Mouse (Mus musculus) forebrain, embryonic 15.5 days (tissue): Measurements from ENCODE around the gene Lingo3. TPM values are rescaled to one million over a fixed set of nuclear protein-coding genes. Genes with fewer than 3 reads are reported as not detected.

Experiments
- ATAC-seq: fragments of 200-750 bp; cut with Nextera tagmentation; replicated peaks from 2 replicates; pipeline ENCODE4 v1.8.0; 2017; ENCODE audit warnings: mild to moderate bottlenecking, moderate TSS enrichment, moderate library complexity
- H3K27ac ChIP-seq: fragments of 300-500 bp; sonication (generic); replicated peaks from 2 replicates; pipeline ENCODE4 v1.5.1; 2015; ENCODE audit warnings: mild to moderate bottlenecking, inconsistent platforms
- H3K27me3 ChIP-seq: fragments of 300-500 bp; sonication (generic); 2 replicates; pipeline ENCODE4 v1.6.1; 2015; ENCODE audit warnings: inconsistent platforms
- H3K36me3 ChIP-seq: fragments of 300-500 bp; sonication (generic); 2 replicates; pipeline ENCODE4 v1.6.1; 2015; ENCODE audit warnings: mild to moderate bottlenecking, inconsistent platforms
- H3K4me1 ChIP-seq: fragments of 300-500 bp; sonication (generic); 2 replicates; pipeline ENCODE4 v1.6.1; 2015; ENCODE audit warnings: inconsistent platforms
- H3K4me2 ChIP-seq: fragments of 300-500 bp; sonication (generic); replicated peaks from 2 replicates; pipeline ENCODE4 v1.6.1; 2015; ENCODE audit warnings: mild to moderate bottlenecking, inconsistent platforms
- H3K4me3 ChIP-seq: fragments of 300-500 bp; sonication (generic); 2 replicates; pipeline ENCODE4 v1.5.1; 2015; ENCODE audit warnings: mild to moderate bottlenecking, inconsistent platforms
- H3K9ac ChIP-seq: fragments of 300-500 bp; sonication (generic); replicated peaks from 2 replicates; pipeline ENCODE4 v1.6.1; 2015; ENCODE audit warnings: mild to moderate bottlenecking, inconsistent platforms
- H3K9me3 ChIP-seq: fragments of 300-500 bp; sonication (generic); 2 replicates; pipeline ENCODE4 v1.6.1; 2016; ENCODE audit warnings: inconsistent platforms
- WGBS: fragments of 180-500 bp; shearing (Covaris S2); methylation state at CpG from one replicate; pipeline ENCODE4 v1.1.7; 2015; ENCODE audit warnings: mixed read lengths; 5-methylcytosine and 5-hydroxymethylcytosine counted together
- polyA plus RNA-seq: library from polyadenylated mRNA; unstranded; fragments of >200 nt; fragmentation: Nextera tagmentation; extraction: Ambion mirVana; gene quantifications from 2 replicates; pipeline ENCODE4 v1.2.1, GENCODE M21; 2015

Gene Lingo3
- polyA plus RNA-seq, 1 experiment from 2014 or later, result 5.5 TPM

DNA sequence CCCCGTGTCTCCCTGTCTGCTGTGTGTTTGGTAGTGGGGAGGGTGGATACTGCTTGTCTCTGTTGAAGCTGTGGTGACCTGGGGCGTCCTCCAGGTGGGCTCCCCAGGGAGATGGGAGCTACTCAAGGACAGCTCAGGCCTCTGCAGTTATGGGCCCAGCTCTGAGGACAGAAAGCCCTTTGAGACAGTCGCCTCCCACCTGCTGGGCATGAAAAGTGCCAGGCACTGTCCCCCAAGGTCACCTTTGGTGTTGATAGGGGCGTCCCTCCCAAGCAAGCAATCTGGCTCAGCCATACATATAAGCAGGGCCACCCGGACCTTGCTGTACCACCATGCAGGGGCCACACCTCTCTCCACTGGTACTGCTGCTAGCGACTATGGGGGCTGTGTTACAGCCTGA is 38.9 kb downstream of the Lingo3 start, which contains the start of gene Amh:
Amh (plus strand) TSS at position 328 of the 400 bp plus-strand sequence.
- H3K27ac ChIP-seq, result no peak within 1 kb of the TSS
- no peak for ATAC-seq
- H3K9me3 ChIP-seq, result no peaks in the 10 kb centered on the region
- 65% methylated on average over 6 of the region's 6 CpGs for WGBS
- H3K9ac ChIP-seq, result no peak within 1 kb of the TSS
- H3K4me2 ChIP-seq, result no peak within 1 kb of the TSS
- H3K4me3 ChIP-seq, result no peak within 1 kb of the TSS
- peaks cover 32% of the 10 kb centered on the region for H3K4me1 ChIP-seq
- H3K36me3 ChIP-seq, result peaks cover 37% of the 10 kb centered on the region
- peaks cover 21% of the 10 kb centered on the region; the same call in 1 of the 2 replicates for H3K27me3 ChIP-seq

DNA sequence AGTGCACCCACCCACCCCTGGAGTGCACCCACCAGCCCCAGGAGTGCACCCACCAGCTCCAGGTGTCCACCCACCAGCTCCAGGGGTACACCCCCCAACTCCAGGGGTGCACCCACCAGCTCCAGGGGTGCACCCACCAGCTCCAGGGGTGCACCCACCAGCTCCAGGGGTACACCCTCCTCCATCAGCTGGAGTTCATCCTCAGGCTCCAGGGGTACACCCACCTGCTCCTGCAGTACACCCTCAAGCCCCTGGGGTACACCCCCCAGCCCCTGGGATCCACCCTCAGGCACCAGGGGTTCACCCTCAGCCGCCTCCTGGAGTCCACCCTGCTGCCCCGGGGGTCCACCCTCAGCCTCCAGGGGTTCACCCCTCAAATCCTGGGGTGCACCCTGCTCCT is 39.5 kb downstream of the Lingo3 start:
- H3K9me3 ChIP-seq, result no peaks in the 10 kb centered on the region
- 100% methylated on average over 2 of the region's 2 CpGs for whole genome bisulfite sequencing
- peaks cover 17% of the 10 kb centered on the region; the same call in 1 of the 2 replicates for H3K27me3 ChIP-seq
- H3K4me3 ChIP-seq, result no peak overlapping the region
- no peak overlapping the region for H3K4me2 ChIP-seq
- H3K4me1 ChIP-seq, result peaks cover 38% of the 10 kb centered on the region
- no peak overlapping the region for H3K9ac ChIP-seq
- peaks cover 37% of the 10 kb centered on the region for H3K36me3 ChIP-seq
- ATAC-seq, result no peak
- no peak overlapping the region for H3K27ac ChIP-seq

DNA sequence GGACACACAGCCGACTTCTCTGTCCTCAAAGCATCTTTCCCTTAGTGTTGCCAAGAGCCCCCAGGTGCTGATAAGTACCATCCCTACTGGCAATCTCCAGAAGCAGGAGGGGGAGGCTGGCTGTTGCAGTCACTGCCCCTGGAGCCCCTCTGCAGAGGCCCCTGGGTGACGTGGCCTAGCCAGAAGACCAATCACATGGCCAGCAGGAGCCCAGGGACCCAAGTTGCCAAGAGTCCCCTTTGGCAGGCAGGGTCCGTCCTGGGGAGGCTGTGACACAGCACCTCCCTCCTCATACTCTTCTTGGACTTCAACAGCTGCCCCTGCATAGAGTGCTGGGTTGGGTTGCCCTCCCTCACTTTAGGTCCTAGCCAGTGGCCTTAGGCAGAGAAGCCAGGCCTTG is 40.8 kb downstream of the Lingo3 start:
- Histone ChIP-seq H3K4me3 (no peak overlapping the region), H3K4me1 (peaks cover 31% of the 10 kb centered on the region), H3K27me3 (peaks cover 3% of the 10 kb centered on the region; the same call in 1 of the 2 replicates), H3K4me2 (no peak overlapping the region), H3K27ac (no peak overlapping the region), H3K9me3 (no peaks in the 10 kb centered on the region), H3K9ac (no peak overlapping the region), H3K36me3 (peaks cover 37% of the 10 kb centered on the region)
- no peak for ATAC-seq
- 84% methylated on average over 3 of the region's 3 CpGs for WGBS

DNA sequence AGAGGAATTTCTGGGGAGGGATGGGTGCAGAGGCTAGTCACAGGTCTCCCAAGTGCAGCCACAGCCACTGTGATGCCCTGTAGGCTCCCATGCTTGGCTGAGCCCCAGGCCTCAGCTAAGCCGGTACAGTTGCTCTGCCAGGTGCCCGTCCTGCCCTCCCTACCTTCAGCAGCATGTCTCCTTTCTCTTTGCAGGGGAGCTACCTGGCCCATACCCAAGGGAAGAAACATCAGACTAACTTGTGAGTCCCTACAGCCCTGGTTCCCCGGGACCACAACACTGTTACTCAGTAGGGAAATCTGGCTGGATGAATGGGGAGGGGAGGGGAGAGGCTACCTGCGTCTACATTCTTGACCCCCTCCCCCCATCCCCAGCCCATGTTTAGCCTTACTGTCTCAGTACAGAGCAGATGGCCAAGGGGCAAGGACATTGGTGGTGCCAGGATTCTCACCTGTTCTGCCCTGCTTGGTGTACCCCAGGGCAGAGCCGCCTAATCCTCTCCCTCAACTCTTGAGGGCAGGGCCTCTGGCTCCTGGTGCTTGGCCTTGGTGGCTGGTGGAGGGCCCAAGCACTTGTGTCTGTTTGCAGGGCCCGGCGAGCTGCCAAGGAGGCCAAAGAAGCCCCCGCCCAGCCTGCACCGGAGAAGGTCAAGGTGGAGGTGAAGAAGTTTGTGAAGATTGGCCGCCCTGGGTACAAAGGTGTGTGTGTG is 41.5 kb downstream of the Lingo3 start:
- no peak for ATAC-seq
- Histone ChIP-seq H3K9ac (no peak overlapping the region), H3K9me3 (no peaks in the 10 kb centered on the region), H3K27ac (no peak overlapping the region), H3K4me2 (no peak overlapping the region), H3K36me3 (peaks cover 37% of the 10 kb centered on the region), H3K4me1 (peaks cover 29% of the 10 kb centered on the region), H3K4me3 (no peak overlapping the region), H3K27me3 (no peaks in the 10 kb centered on the region)
- WGBS, result 93% methylated on average over 10 of the region's 10 CpGs

DNA sequence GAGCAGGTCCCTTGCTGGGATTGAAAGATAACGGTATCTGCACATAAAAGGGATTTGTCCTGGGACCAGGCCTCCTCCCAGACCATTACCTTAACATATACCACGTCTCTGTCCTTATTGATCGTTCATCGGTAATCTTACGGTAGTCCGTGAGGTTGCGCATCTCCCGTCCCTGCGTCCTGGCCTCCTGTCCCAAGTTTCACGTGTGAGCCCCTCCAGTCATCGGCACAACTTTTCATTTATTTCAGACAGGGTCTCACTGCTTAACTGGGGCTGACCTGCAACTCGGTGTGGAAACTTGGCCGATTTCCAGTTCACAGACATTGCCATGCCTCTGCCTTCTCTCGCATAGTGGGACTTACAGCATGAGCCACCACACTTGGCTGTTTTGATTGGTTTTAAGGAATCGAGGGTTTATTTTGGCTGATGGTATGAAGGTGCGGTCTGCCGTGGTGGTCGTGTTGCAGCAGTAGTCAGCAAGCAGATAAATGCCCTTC is 44.7 kb downstream of the Lingo3 start:
- H3K27me3 ChIP-seq, result no peaks in the 10 kb centered on the region
- ATAC-seq, result no peak
- 2% methylated on average over 18 of the region's 18 CpGs for WGBS
- H3K27ac ChIP-seq, result peak overlapping the region; percentile 99
- H3K4me2 ChIP-seq, result peak overlapping the region; percentile 89
- peak overlapping the region; percentile 99 for H3K9ac ChIP-seq
- peaks cover 52% of the 10 kb centered on the region for H3K36me3 ChIP-seq
- no peaks in the 10 kb centered on the region for H3K9me3 ChIP-seq
- H3K4me3 ChIP-seq, result peak overlapping the region; percentile 96
- peaks cover 32% of the 10 kb centered on the region for H3K4me1 ChIP-seq

DNA sequence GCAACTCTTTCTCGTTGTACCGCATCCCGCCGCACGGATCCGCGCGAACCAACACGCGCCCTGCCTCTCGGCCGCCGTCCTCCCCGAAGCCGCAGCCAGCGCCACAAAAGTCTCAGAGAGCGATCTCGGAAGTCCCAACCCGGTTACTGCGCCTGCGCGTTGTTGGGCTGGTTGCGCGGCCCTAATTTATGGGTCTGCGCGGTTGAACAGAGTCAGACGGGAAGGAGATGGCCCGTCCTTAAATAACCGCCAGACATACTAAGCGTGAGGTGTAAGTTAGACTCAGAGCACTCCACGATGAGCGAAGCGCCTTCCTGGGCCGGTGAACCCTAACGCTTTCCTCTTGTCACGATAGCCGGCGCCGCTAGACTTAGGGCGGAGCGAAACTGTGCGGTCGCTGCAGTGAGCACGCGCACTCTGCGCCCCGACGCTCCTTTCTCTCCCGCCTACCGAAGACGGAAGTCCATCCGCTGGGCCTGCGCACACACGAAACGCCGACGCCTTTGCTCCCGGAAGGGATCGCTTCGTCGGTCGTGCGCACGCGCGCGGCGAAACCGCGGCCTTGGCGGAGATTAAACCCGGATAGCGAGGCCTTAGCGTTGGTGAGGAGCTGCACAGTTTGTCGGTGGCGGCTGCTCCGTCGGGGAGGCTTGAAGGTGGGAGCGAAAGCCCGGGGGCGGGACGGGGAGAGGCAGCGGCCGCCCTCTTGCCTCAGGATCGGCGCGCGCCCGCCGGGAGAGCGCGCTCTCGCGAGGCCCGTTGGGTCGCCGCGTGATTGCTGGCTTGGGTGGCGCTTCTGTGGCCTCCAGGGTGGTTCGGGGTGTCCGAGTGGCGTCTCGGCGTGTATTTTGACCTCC is 45.5 kb downstream of the Lingo3 start, which contains the start of the genes Sf3a2 and Plekhj1:
Sf3a2 (plus strand) TSS at position 49 of the 857 bp plus-strand sequence.
Plekhj1 (minus strand) TSS at position 477 of the 857 bp plus-strand sequence.
- WGBS, result under 1% methylated on average over 104 of the region's 104 CpGs
- Histone ChIP-seq H3K9me3 (no peaks in the 10 kb centered on the region), H3K9ac (peak within 1 kb of the TSS; percentile 99), H3K4me3 (peak within 1 kb of the TSS; percentile 96), H3K36me3 (peaks cover 50% of the 10 kb centered on the region), H3K4me1 (peaks cover 32% of the 10 kb centered on the region), H3K4me2 (peak within 1 kb of the TSS; percentile 89), H3K27ac (peak within 1 kb of the TSS; percentile 99), H3K27me3 (no peaks in the 10 kb centered on the region)
- peak; percentile 95 for ATAC-seq

DNA sequence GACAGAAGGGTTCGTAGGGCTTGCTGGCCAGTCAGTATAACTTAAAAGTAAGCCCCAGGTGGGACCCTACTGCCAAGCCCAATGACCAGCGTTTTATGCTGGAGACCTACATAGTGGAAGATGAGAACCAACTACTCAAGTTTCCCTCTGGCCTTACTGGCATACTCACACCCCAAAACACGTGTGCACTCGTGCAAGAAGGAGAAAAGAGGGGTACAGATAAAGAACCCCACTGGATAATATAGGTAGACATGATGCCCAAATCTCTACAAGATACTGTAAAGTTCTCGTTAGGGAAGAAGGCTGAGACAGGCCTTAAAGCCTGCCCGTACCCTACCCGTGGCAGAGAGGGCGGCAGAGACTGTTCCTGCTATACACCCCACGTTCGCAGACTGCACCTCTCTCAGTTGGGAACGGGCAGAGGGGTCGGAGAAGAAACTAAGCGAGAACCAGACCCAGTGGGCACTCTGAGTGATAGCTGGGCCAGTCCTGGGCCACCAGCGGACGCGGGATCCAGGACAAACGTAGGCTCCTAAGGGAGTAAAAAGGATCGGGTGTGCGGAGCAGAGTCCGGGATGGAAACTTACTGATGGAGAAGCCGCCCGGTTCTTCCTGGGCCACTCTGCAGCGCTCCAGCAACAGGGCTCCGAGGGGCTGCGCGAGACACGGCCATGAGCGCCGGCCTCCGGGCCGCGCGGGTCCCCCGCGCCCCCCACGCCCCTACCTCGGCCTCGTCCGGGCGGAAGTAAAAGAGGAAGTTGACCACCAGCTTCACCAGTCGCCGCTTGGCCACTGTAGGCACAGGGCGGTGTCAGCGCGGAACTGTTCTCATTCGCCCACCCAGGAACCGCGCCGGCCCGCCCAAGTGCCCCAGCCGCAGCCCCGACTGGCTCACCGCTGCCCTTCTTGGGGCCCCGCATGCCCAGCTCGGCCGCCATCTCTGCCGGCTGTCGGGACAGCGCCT is 46.4 kb downstream of the Lingo3 start:
- WGBS, result 2% methylated on average over 58 of the region's 59 CpGs
- peak overlapping the region; percentile 96 for H3K4me3 ChIP-seq
- peak; percentile 74 for ATAC-seq
- peak overlapping the region; percentile 99 for H3K27ac ChIP-seq
- H3K36me3 ChIP-seq, result peaks cover 50% of the 10 kb centered on the region
- H3K4me1 ChIP-seq, result peaks cover 32% of the 10 kb centered on the region
- no peaks in the 10 kb centered on the region for H3K27me3 ChIP-seq
- H3K9ac ChIP-seq, result peak overlapping the region; percentile 99
- no peaks in the 10 kb centered on the region for H3K9me3 ChIP-seq
- H3K4me2 ChIP-seq, result peak overlapping the region; percentile 89

DNA sequence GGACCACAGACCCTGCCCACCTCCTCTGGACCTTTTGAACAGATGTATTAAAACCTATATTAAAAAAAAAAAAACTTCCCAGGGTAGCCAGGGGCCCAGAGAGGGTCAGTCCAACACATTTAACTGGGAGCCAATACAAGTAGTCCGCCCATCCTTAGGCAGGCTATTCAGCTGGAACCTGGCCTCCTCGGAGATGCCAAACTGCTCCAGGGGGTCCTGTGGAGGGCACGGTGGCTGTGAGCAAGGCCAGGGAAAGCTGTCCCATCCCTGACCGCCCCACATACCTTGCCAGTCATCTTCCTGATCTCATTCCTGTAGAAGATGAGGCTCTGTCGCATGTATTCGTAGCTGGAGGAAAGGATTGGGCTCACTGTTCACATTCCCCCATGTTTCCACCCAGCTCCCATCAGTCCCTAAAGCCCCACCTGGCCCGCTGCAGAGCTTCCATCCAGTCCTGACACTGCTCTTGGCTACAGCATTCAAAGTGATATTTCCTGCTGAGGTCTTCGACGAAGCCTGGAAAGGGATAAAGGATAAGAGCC is 47.5 kb downstream of the Lingo3 start:
- Histone ChIP-seq H3K36me3 (peaks cover 50% of the 10 kb centered on the region), H3K4me3 (peak overlapping the region; percentile 96; the same call in 1 of the 2 replicates)

DNA sequence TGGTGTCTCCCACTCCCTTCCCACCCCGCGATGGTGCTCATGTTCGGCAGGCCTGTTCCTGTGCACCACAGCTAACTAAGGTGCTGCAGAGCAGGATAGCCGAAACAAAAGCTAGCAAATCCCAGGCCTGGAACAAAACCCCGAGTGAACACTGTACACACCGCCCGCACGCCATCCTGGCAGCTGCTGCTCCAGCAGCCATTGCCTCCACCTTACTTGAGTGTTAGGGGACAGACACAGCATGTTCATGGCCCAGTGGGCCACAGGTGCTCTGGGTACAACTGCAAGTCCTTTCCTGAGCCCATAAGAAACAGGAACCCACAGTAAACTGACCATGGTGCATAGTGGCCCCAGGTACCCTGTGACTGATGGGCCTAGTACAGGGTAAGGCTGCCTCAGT is 49.1 kb downstream of the Lingo3 start:
- Histone ChIP-seq H3K4me1 (peaks cover 25% of the 10 kb centered on the region), H3K27me3 (no peaks in the 10 kb centered on the region), H3K4me2 (no peak overlapping the region), H3K9me3 (no peaks in the 10 kb centered on the region), H3K9ac (no peak overlapping the region), H3K27ac (no peak overlapping the region), H3K36me3 (peaks cover 64% of the 10 kb centered on the region), H3K4me3 (no peak overlapping the region)
- ATAC-seq, result no peak
- WGBS, result 79% methylated on average over 8 of the region's 8 CpGs

More for the DNA sequence above, 47.5 kb downstream of the Lingo3 start:
- 78% methylated on average over 9 of the region's 9 CpGs for WGBS
- Histone ChIP-seq H3K27ac (no peak overlapping the region), H3K4me2 (peak overlapping the region; percentile 89), H3K9ac (peak overlapping the region; percentile 99), H3K4me1 (peaks cover 32% of the 10 kb centered on the region), H3K9me3 (no peaks in the 10 kb centered on the region), H3K27me3 (no peaks in the 10 kb centered on the region)
- ATAC-seq, result no peak

DNA sequence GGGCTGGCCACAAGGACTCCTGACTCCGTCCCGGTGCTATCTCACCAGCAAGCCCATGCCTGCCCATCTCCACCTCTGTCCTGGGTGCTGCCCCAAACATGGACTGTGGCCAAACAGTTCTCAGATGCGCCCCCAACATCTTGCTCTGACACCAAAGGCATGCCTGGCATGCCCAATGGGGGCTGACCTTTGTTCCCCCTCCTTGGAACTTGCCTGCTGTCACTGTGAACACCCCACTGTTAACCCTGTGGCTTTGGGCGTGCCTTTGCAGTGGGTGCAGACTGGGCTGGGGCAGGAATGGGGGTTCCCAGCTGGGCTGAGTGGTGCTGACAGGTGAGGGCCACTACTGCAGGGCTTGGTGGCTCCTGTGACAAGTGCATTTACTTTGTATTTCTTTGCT is 50.0 kb downstream of the Lingo3 start:
- Histone ChIP-seq H3K9ac (no peak overlapping the region), H3K9me3 (no peaks in the 10 kb centered on the region), H3K4me2 (no peak overlapping the region), H3K27ac (no peak overlapping the region), H3K4me3 (no peak overlapping the region), H3K36me3 (peaks cover 73% of the 10 kb centered on the region), H3K4me1 (peaks cover 18% of the 10 kb centered on the region), H3K27me3 (no peaks in the 10 kb centered on the region)
- no peak for ATAC-seq
- WGBS, result 90% methylated on average over 4 of the region's 4 CpGs
